Mouse (Mus musculus) embryonic facial prominence, embryonic 14.5 days (tissue): ENCODE measurements around the gene Vps29. TPM values are rescaled to one million over a fixed set of nuclear protein-coding genes. Genes with fewer than 3 reads are reported as not detected.

Experiments
- ATAC-seq: fragments of 200-750 bp; cut with Nextera tagmentation; 2 replicates; pipeline ENCODE4 v1.8.0; 2017; ENCODE audit warnings: low read depth, moderate number of reproducible peaks, moderate TSS enrichment
- DNase-seq: peaks from one replicate; pipeline ENCODE4 v3.0.0-alpha.2; 2015; ENCODE audit warnings: low spot score
- H3K27ac ChIP-seq: fragments of 300-500 bp; sonication (generic); replicated peaks from 2 replicates; pipeline ENCODE4 v1.5.1; 2014; ENCODE audit warnings: low read depth, mild to moderate bottlenecking, low read length, moderate library complexity
- H3K27me3 ChIP-seq: fragments of 300-500 bp; sonication (generic); replicated peaks from 2 replicates; pipeline ENCODE4 v1.6.1; 2014; ENCODE audit warnings: low read length; ENCODE audit not compliant: control insufficient read depth, insufficient read depth
- H3K36me3 ChIP-seq: fragments of 300-500 bp; sonication (generic); 2 replicates; pipeline ENCODE4 v1.6.1; 2014; ENCODE audit warnings: low read length, mixed read lengths; ENCODE audit not compliant: control insufficient read depth, insufficient read depth
- H3K4me1 ChIP-seq: fragments of 300-500 bp; sonication (generic); 2 replicates; pipeline ENCODE4 v1.6.1; 2014; ENCODE audit warnings: antibody characterized with exemption, low read length; ENCODE audit not compliant: control insufficient read depth, insufficient read depth
- H3K4me2 ChIP-seq: fragments of 300-500 bp; sonication (generic); 2 replicates; pipeline ENCODE4 v1.6.1; 2014; ENCODE audit warnings: low read depth, mild to moderate bottlenecking, low read length, moderate library complexity, mixed read lengths
- H3K4me3 ChIP-seq: fragments of 300-500 bp; sonication (generic); 2 replicates; pipeline ENCODE4 v1.5.1; 2014; ENCODE audit warnings: low read depth, mild to moderate bottlenecking, low read length
- H3K9ac ChIP-seq: fragments of 300-500 bp; sonication (generic); 2 replicates; pipeline ENCODE4 v1.6.1; 2014; ENCODE audit warnings: low read depth, mild to moderate bottlenecking, low read length, moderate library complexity, mixed read lengths
- H3K9me3 ChIP-seq: fragments of 300-500 bp; sonication (generic); 2 replicates; pipeline ENCODE4 v1.6.1; 2016; ENCODE audit warnings: low read length; ENCODE audit not compliant: control insufficient read depth
- WGBS: fragments of 180-500 bp; shearing (Covaris S2); extraction: QIAGEN DNeasy Blood & Tissue Kit; methylation state at CpG from one replicate; pipeline ENCODE4 v1.1.7; 2014; 5-methylcytosine and 5-hydroxymethylcytosine counted together
- polyA plus RNA-seq: library from polyadenylated mRNA; unstranded; fragments of >200 nt; fragmentation: Nextera tagmentation; extraction: Ambion mirVana; gene quantifications from 2 replicates; pipeline ENCODE4 v1.2.1, GENCODE M21; 2014

Gene Vps29
- polyA plus RNA-seq, 1 experiment from 2014 or later: 218 TPM

DNA sequence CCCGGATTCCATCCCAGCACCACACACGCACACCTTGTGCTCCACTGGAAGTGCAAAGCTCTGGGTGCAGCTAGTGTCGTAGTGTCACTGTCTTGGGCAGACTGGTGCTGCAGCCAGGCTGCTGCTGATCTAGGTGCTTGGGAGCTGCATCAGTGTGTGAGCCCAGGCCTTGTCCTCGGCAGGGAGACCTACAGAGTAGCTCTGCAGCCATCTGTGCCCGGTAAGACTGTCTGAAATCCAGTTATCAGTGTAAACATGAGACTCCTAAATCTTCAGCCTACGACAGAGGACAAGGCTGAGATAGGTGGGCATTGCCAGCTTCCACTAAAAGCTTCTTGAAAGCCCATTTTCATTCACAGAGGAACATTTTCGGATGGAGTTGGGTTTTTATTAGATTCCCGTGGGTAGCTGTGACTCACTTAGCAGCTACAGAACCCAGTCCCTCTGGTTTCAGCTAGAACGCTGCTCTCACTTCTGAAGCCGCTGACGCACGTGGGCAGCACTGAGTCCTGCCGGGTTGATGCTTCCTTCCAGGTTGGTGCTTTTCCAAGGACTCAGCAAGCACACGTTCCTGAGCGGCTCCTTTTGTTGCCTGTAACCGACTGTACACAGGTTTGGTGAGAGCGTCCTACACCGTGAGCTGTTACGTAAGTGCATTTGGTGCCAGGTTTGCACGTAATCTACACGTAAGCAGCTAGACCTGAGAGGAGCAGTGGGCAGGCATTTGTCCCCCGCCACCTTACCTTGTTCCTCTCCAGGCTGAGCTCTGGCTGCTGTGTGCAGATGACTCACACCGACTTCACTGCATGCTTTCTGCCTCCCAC lies 29.3 kb upstream of the Vps29 start:
- no peaks in the 10 kb centered on the region for H3K9me3 ChIP-seq
- no peak for DNase-seq
- no peak overlapping the region for H3K4me2 ChIP-seq
- no peak for ATAC-seq
- H3K4me3 ChIP-seq: no peak overlapping the region
- no peak overlapping the region for H3K27ac ChIP-seq
- no peak overlapping the region for H3K9ac ChIP-seq
- peaks cover 55% of the 10 kb centered on the region for H3K36me3 ChIP-seq
- no peaks in the 10 kb centered on the region for H3K27me3 ChIP-seq
- H3K4me1 ChIP-seq: no peaks in the 10 kb centered on the region
- WGBS: 90% methylated on average over 23 of the region's 23 CpGs

DNA sequence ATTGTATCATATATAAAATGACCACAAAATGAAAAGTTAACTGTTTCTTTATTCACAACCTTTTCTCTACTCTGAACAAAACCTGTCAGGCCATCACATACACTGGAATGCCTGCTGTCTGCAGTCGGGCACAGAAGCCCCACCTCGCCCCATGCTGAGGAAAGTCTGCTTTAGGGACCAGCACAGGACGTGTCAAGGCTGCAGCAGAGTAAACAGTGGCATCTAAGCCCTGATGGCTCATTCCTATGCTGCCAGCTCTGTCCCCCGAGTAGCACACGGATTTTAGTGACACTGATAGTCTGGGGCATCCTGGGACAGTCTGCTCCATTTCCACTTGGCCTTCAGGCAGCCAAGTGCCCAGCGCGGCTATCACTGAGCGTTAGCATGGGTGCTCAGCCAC lies 28.7 kb upstream of the Vps29 start:
- no peak overlapping the region for H3K27ac ChIP-seq

DNA sequence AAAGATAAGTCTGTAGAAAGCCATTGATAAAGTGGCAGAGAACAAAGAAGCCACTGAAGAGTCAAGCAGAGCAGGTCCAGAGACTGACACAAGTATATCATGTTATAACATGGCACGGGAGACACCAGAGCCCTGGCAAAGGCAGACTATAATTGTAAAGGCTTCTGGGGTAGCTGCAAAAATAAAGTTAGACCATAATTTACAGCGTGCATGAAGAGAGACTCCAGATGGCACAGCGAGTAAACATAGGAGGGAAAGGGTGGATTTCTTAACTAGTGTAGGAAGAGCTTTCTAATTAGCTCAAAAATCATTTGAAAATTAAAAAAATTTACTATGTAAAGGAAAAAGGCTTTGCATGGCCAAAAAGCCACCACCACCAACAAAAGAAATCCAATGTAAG lies 26.9 kb upstream of the Vps29 start:
- no peak overlapping the region for H3K4me3 ChIP-seq
- peaks cover 36% of the 10 kb centered on the region for H3K36me3 ChIP-seq
- ATAC-seq: no peak
- no peak for DNase-seq
- H3K27ac ChIP-seq: no peak overlapping the region
- H3K9ac ChIP-seq: no peak overlapping the region
- 82% methylated on average over 3 of the region's 3 CpGs for WGBS
- H3K9me3 ChIP-seq: no peaks in the 10 kb centered on the region
- H3K4me1 ChIP-seq: no peaks in the 10 kb centered on the region
- no peaks in the 10 kb centered on the region for H3K27me3 ChIP-seq
- H3K4me2 ChIP-seq: no peak overlapping the region

More for the DNA sequence above, 28.7 kb upstream of the Vps29 start:
- no peaks in the 10 kb centered on the region for H3K4me1 ChIP-seq
- no peak overlapping the region for H3K4me3 ChIP-seq
- 87% methylated on average over 8 of the region's 8 CpGs for WGBS
- no peaks in the 10 kb centered on the region for H3K9me3 ChIP-seq
- no peak for ATAC-seq
- H3K9ac ChIP-seq: no peak overlapping the region
- H3K36me3 ChIP-seq: peaks cover 49% of the 10 kb centered on the region
- no peak for DNase-seq
- H3K27me3 ChIP-seq: no peaks in the 10 kb centered on the region
- H3K4me2 ChIP-seq: no peak overlapping the region

DNA sequence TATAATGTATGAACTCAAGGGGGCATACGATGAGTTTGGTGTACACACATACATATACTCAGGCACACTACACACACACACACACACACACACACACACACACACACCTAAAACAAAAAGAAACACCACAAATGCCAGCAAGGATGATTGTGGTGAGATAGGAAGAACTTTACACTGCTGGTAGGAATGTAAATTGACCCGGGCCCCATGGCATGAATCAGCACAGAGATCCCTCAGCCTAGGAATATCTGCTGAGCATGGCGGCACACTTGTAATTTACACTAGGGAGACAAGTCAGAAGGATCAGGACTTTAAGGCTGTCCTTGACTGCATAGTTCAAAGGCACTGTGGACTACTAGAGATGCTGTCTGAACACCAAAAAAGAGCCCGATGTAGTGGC lies 23.9 kb upstream of the Vps29 start:
- 84% methylated on average over 4 of the region's 4 CpGs for WGBS

DNA sequence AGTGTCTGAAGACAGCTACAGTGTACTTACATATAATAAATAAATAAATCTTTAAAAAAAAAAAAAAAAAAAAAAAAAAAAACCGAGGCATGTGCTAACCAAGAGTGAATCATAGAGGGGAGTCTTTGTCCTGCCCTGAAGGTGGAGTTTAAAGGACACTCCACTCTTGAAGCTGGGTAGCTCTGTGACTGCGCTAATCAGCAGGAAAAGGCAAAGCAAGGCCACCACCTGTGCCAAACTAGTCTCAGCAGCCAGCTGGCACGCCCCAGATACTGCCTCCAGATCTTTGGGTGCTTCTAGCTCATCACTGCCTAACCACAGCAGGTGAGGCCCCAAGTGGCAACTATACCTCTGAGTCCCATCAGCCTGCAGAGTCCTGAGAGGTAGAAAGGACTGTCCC lies 19.5 kb upstream of the Vps29 start:
- H3K9ac ChIP-seq: no peak overlapping the region
- no peaks in the 10 kb centered on the region for H3K4me1 ChIP-seq
- 79% methylated on average over 3 of the region's 3 CpGs for WGBS
- DNase-seq: no peak
- no peak overlapping the region for H3K4me3 ChIP-seq
- no peak overlapping the region for H3K27ac ChIP-seq
- H3K27me3 ChIP-seq: no peaks in the 10 kb centered on the region
- H3K36me3 ChIP-seq: no peaks in the 10 kb centered on the region
- H3K4me2 ChIP-seq: no peak overlapping the region
- H3K9me3 ChIP-seq: no peaks in the 10 kb centered on the region
- ATAC-seq: no peak

More for the DNA sequence above, 23.9 kb upstream of the Vps29 start:
- ATAC-seq (no peak), DNase-seq (no peak)
- Histone ChIP-seq H3K27ac (no peak overlapping the region), H3K4me3 (no peak overlapping the region), H3K4me1 (no peaks in the 10 kb centered on the region), H3K27me3 (no peaks in the 10 kb centered on the region), H3K9me3 (no peaks in the 10 kb centered on the region), H3K4me2 (no peak overlapping the region), H3K36me3 (peaks cover 13% of the 10 kb centered on the region), H3K9ac (no peak overlapping the region)

DNA sequence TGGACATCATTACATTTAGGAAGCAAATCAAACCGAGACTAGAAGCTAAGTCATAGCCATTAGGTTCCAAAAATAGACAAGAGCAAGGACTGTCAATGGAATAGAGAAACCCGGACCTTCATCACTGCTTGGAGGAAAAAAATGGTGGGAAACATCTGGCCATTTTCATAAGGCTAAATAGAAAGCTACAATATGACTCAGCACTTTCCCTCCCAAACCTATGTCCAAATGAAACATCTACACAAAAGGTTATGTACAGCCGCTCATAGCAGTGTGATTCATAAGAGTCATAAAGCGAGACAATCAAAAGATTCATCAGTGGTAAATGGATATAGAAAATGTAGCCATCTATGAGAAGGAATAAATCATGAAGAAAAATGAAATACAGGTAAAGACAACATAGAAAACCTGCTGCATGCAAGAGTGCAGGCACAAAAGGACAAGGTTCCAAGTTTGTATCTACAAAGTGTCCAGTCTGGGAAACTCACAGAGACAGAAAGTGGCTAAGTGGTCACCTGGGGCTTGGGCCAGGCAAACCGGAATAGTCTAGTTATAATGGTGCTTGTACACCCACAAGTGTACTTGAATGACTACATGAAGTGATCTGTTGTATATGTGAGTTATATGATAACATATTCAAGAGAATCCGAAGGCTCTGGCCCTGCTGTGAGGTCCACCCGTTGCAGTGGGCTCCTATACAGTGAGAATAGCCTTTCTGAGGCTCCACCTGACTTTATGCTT lies 17.4 kb upstream of the Vps29 start:
- Histone ChIP-seq H3K4me3 (no peak overlapping the region), H3K4me2 (no peak overlapping the region), H3K4me1 (no peaks in the 10 kb centered on the region), H3K36me3 (no peaks in the 10 kb centered on the region), H3K27ac (no peak overlapping the region), H3K9me3 (no peaks in the 10 kb centered on the region), H3K9ac (no peak overlapping the region), H3K27me3 (no peaks in the 10 kb centered on the region)
- ATAC-seq: no peak
- no peak for DNase-seq
- whole genome bisulfite sequencing: 89% methylated on average over 7 of the region's 7 CpGs

DNA sequence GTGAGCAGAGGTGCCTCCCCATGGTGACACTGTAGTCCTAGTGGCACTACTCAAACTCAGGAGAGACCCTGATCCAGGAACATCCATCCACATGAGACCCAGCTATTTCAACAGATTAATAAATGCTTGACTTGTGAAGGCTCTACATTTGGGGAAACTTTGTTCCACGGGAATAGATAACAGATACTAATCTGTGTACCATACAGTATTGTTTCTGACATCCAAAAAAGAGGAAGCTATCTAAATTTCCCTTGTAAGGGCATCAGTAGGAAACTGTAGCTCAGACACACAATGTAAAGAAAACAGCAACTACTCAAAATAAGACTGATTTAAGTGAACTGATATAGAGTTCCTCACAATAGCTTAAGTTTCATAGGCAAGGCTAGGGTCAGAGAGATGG lies 11.3 kb upstream of the Vps29 start:
- no peaks in the 10 kb centered on the region for H3K4me1 ChIP-seq
- H3K9ac ChIP-seq: no peak overlapping the region
- WGBS: 87% methylated on average over 1 of the region's 1 CpGs
- no peak overlapping the region for H3K4me2 ChIP-seq
- no peak overlapping the region for H3K27ac ChIP-seq
- no peak for ATAC-seq
- no peaks in the 10 kb centered on the region for H3K9me3 ChIP-seq
- H3K4me3 ChIP-seq: no peak overlapping the region
- H3K36me3 ChIP-seq: no peaks in the 10 kb centered on the region
- H3K27me3 ChIP-seq: no peaks in the 10 kb centered on the region
- DNase-seq: no peak

DNA sequence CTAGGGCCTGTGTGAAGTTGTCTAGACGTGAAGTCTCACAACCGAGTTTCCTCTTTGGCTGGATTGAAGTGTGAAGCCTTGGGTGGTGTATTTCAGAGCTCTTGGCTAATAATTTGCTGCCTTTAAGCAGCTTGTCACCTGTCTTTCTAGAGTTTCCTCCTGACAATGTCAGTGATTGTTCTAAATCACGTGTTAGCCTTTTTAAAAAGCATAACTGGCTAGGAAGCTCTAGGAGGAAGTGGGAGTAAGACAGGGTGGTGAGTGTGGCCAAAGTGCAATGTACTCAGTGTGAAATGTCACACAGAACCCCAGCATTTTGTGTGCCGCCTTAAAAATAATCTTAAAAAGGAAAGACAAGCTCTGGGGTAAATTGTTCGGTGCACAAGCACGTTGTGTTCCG lies 10.4 kb upstream of the Vps29 start:
- 48% methylated on average over 7 of the region's 7 CpGs for WGBS
- no peak for ATAC-seq
- H3K9ac ChIP-seq: no peak overlapping the region

More for the DNA sequence above, 10.4 kb upstream of the Vps29 start:
- no peak overlapping the region for H3K4me2 ChIP-seq
- no peaks in the 10 kb centered on the region for H3K9me3 ChIP-seq
- H3K36me3 ChIP-seq: no peaks in the 10 kb centered on the region
- no peak overlapping the region for H3K27ac ChIP-seq
- no peak for DNase-seq
- H3K27me3 ChIP-seq: no peaks in the 10 kb centered on the region
- H3K4me3 ChIP-seq: no peak overlapping the region
- H3K4me1 ChIP-seq: no peaks in the 10 kb centered on the region
